Mouse (Mus musculus) olfactory bulb, adult 2 months (tissue): ENCODE results near the gene Setmar.

Experiments used
- CTCF ChIP-seq: fragments of 200-500 bp; IDR thresholded peaks from 2 replicates; pipeline ENCODE4 v1.5.1; 2012; ENCODE audit warnings: low read depth, mild to moderate bottlenecking, low read length, moderate library complexity; ENCODE audit not compliant: insufficient read depth
- POLR2A ChIP-seq: fragments of 200-500 bp; IDR thresholded peaks from 2 replicates; pipeline ENCODE4 v1.6.1; 2012; ENCODE audit warnings: mild to moderate bottlenecking, low read depth, low read length, moderate library complexity; ENCODE audit not compliant: insufficient read depth

GRCm38 (mm10) chr6:108126631-108127030, 61.8 kb downstream of the Setmar start:
- TF ChIP-seq CTCF (no peak), POLR2A (no peak)
